Mouse (Mus musculus) layer of hippocampus, adult 6 months (tissue): ENCODE results near the gene Igll1. TPM values are rescaled to one million over a fixed set of nuclear protein-coding genes. Genes with fewer than 3 reads are reported as not detected.

Source experiments
- long read RNA-seq, 2 experiments: library from polyadenylated mRNA; unstranded; transcript quantifications; one replicate each; pipeline ENCODE4 v2.0.0; 2019 to 2020
- polyA plus RNA-seq: library from polyadenylated mRNA; unstranded; fragments of <200 nt; fragmentation: Nextera tagmentation; gene quantifications from 2 replicates; pipeline ENCODE4 v1.2.3, GENCODE M21; 2021

Igll1 gene
- polyA plus RNA-seq, result not detected in 2 replicates
- long read RNA-seq, experiment 1, result 0 reads
- long read RNA-seq, experiment 2, result 0 reads

GRCm38 (mm10) chr16:16863978-16864377 is at the start of gene Igll1:
TSS of gene Igll1 (minus strand) at chr16:16863985.

DNA sequence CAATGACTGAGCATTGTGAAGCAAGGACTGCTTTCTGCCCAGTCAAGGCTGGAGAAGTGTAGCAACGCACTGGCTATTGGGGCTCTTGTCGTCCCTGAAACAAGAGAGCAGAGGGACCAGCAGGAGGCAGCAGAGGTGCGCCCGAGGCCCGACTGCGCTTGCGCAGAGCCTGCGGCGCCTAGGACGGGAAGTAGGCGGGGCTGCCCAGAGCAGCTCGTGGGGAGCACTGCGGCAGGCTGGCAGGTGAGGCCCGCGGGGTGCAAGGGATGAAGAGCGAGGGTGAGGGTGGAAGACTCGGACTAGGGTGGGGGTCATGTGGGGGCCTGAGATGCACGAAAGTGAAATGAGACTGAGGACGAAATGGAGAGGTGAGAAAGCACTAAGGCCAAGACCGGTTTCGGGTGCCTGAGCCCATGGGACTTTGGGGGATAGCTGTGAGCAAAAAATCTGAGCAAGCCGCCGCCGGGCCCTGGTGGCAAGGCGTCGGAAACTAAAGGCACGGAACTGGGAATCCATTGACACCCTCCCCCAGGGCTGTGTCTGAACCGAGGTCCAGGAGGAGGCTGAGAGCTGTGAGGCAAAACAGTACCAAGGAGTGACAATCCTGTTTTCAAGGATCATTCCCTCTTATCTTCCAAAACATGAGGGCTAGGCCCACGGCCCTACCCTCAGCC is 32.7 kb upstream of the Igll1 start, which contains the start of gene Ppm1f:
TSS of gene Ppm1f (plus strand) at position 88 of the 674 bp plus-strand sequence.

GRCm38 (mm10) chr16:16870617-16871331 is 7.0 kb upstream of the Igll1 start, which contains the start of the genes Top3b and Vpreb1:
TSS of gene Top3b (plus strand) at chr16:16870736.
TSS of gene Vpreb1 (minus strand) at chr16:16870843.

DNA sequence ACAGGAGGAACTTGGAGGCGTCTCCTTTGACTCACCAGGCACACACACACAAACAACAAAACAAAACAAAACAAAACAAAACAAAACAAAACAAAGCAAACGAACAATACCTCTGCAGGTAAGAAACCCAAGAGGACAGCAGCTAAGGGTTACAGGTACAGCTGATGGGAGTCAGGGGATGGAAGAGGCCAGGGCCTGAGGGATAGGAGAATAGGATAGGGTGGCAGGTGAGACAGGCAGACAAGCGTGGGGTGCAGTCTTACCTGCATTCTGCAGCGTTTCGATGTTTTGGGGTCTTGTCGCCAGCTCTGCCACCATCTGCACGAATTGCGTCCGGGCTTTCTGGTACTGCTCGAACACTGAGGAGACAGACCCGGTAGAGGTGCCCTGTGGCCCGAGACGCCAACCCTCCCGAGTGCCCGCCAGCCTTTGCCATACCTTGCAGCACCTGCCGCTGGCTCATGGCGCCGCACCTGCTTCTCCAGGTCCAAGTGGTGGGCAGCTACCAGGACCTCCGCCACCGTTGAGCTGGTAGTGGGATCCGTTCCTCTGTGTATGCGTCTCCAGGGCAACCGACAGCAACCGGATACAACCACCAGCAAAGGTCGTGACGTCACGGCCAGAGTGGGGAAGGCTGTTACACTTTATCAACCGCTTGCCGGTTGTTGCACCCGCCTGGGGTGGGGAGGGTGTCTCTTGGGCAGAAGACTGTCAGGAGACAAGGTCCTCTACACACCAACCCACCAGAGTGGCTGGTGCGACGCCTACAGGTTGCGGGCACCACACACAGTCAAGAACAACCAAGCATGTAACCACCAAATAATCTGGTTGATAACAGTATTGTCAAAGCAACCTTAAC is 34.8 kb downstream of the Igll1 start, which contains the start of gene Spag6l:
TSS of gene Spag6l (minus strand) at position 700 of the 859 bp plus-strand sequence.

Other genes starting within 250 kb of the Igll1 start
- not detected in 2 replicates for gene Olfr19, start 187.6 kb downstream of the Igll1 start, polyA plus RNA-seq
- gene Spag6l, start 34.5 kb downstream of the Igll1 start, polyA plus RNA-seq, result 9.5 and 12.1 TPM in 2 replicates
- gene Top3b, start 6.8 kb upstream of the Igll1 start, polyA plus RNA-seq, result 23.7 and 26.3 TPM in 2 replicates
- 0.77 and 1.7 TPM in 2 replicates for gene Vpreb1, start 6.9 kb upstream of the Igll1 start, polyA plus RNA-seq
- gene Ppm1f, start 32.5 kb upstream of the Igll1 start, polyA plus RNA-seq, result 6.8 and 8.5 TPM in 2 replicates
- 138 and 148 TPM in 2 replicates for gene Mapk1, start 119.4 kb upstream of the Igll1 start, polyA plus RNA-seq
- gene Ypel1, start 205.7 kb upstream of the Igll1 start, polyA plus RNA-seq, result 23.7 and 29.0 TPM in 2 replicates
- 78.4 and 79.2 TPM in 2 replicates for gene Ppil2, start 247.3 kb upstream of the Igll1 start, polyA plus RNA-seq